Mouse (Mus musculus) midbrain, embryonic 13.5 days (tissue): ENCODE data around the gene Npas2. TPM values are rescaled to one million over a fixed set of nuclear protein-coding genes. Genes with fewer than 3 reads are reported as not detected.
A peak's percentile ranks its signal among the peaks of the same experiment; 100 is the strongest.

Experiments used
- ATAC-seq: fragments of 200-750 bp; cut with Nextera tagmentation; 2 replicates; pipeline ENCODE4 v1.8.0; 2017; ENCODE audit warnings: mild to moderate bottlenecking, moderate TSS enrichment, moderate library complexity
- H3K27ac ChIP-seq: fragments of 300-500 bp; sonication (generic); 2 replicates; pipeline ENCODE4 v1.5.1; 2015; ENCODE audit warnings: inconsistent platforms, mild to moderate bottlenecking, moderate library complexity
- H3K27me3 ChIP-seq: fragments of 300-500 bp; sonication (generic); 2 replicates; pipeline ENCODE4 v1.6.1; 2015; ENCODE audit warnings: mild to moderate bottlenecking, inconsistent platforms
- H3K36me3 ChIP-seq: fragments of 300-500 bp; sonication (generic); 2 replicates; pipeline ENCODE4 v1.6.1; 2015; ENCODE audit warnings: mild to moderate bottlenecking, inconsistent platforms
- H3K4me1 ChIP-seq: fragments of 300-500 bp; sonication (generic); replicated peaks from 2 replicates; pipeline ENCODE4 v1.6.1; 2015; ENCODE audit warnings: inconsistent platforms
- H3K4me2 ChIP-seq: fragments of 300-500 bp; sonication (generic); replicated peaks from 2 replicates; pipeline ENCODE4 v1.6.1; 2015; ENCODE audit warnings: moderate library complexity, mild to moderate bottlenecking, inconsistent platforms
- H3K4me3 ChIP-seq: fragments of 300-500 bp; sonication (generic); replicated peaks from 2 replicates; pipeline ENCODE4 v1.5.1; 2015; ENCODE audit warnings: mild to moderate bottlenecking, inconsistent platforms
- H3K9ac ChIP-seq: fragments of 300-500 bp; sonication (generic); replicated peaks from 2 replicates; pipeline ENCODE4 v1.6.1; 2015; ENCODE audit warnings: mild to moderate bottlenecking, inconsistent platforms
- H3K9me3 ChIP-seq: fragments of 300-500 bp; sonication (generic); 2 replicates; pipeline ENCODE4 v1.6.1; 2016; ENCODE audit warnings: mild to moderate bottlenecking, inconsistent platforms
- WGBS: fragments of 180-500 bp; shearing (Covaris S2); methylation state at CpG from one replicate; pipeline ENCODE4 v1.1.7; 2015; 5-methylcytosine and 5-hydroxymethylcytosine counted together
- polyA plus RNA-seq: library from polyadenylated mRNA; unstranded; fragments of >200 nt; fragmentation: Nextera tagmentation; extraction: Ambion mirVana; gene quantifications from 2 replicates; pipeline ENCODE4 v1.2.1, GENCODE M21; 2015

Npas2 gene
- polyA plus RNA-seq, 1 experiment from 2014 or later = 0.46 TPM

DNA sequence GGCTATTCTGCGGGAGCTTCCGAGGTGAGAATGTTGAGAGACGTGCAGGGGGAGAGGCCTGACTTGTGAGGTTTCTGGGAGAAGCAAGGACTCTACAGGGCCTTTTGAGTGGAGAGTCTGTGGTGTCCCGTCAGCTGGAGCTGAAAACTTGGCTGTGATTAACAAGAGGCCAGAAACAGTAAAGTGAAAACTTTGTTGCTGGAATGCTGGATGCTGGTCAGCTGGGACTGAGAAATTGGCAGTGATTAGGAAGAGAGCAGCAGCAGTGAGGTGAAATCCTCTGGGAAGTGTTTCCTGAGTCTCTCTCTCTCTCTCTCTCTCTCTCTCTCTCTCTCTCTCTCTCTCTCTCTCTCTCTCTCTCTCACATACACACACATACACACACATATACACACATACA is 148.3 kb downstream of the Npas2 start:
- ATAC-seq = no peak
- Histone ChIP-seq H3K9ac (no peak overlapping the region), H3K4me3 (no peak overlapping the region), H3K27ac (no peak overlapping the region), H3K4me1 (no peaks in the 10 kb centered on the region), H3K9me3 (no peaks in the 10 kb centered on the region), H3K36me3 (no peaks in the 10 kb centered on the region), H3K4me2 (no peak overlapping the region), H3K27me3 (no peaks in the 10 kb centered on the region)
- 87% methylated on average over 4 of the region's 4 CpGs for WGBS

DNA sequence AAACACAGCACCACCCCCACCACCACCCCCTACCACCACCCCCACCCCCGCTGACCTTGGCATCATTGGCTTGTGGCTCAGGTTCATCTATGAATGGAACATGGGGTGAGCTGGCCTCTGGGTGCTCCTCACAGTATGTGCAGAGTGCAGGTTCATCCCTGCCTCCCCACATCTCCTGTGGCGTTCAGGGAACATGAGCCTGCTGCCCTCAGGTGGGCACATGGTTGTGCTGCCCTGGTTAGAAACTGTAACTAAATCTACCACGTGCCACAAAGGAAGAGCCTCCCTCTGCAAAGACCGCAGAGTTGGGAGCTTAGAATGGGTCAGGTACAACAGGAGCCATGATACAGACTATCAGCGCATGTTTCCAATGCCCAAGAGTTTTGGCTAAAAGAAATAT is 149.7 kb downstream of the Npas2 start:
- Histone ChIP-seq H3K9ac (no peak overlapping the region), H3K4me3 (no peak overlapping the region), H3K27ac (no peak overlapping the region), H3K4me2 (no peak overlapping the region), H3K27me3 (no peaks in the 10 kb centered on the region), H3K4me1 (no peaks in the 10 kb centered on the region), H3K36me3 (no peaks in the 10 kb centered on the region), H3K9me3 (no peaks in the 10 kb centered on the region)
- 73% methylated on average over 5 of the region's 5 CpGs for WGBS
- no peak for ATAC-seq

DNA sequence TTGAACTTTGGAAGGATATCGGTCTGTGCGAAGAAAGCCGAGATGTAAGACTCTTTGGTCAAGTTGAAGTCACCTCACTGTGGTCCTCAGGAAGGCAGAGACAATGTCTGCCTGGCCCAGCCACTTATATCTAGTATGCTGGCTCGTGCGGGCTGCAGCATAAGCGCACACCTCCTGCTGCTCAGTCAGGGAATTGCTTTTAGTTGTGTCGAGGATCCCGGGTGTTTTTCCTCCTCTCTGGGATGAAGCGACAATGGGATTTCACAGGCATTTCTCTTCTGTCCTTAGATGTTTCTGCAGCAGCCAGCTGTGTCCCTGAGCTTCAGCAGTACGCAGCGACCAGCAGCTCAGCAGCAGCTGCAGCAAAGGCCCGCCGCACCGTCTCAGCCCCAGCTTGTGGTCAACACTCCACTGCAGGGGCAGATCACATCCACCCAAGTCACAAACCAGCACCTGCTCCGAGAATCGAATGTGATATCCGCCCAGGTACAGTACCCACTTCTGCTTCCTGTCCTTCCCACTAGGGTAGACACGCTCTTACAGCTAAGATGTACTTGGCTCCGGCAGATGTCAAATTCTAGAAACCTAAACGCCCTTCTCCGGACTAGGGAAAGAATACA is 151.6 kb downstream of the Npas2 start:
- Histone ChIP-seq H3K4me3 (no peak overlapping the region), H3K4me1 (no peaks in the 10 kb centered on the region), H3K27ac (no peak overlapping the region), H3K9me3 (no peaks in the 10 kb centered on the region), H3K4me2 (no peak overlapping the region), H3K27me3 (no peaks in the 10 kb centered on the region), H3K9ac (no peak overlapping the region), H3K36me3 (no peaks in the 10 kb centered on the region)
- WGBS = 59% methylated on average over 21 of the region's 21 CpGs
- ATAC-seq = no peak

DNA sequence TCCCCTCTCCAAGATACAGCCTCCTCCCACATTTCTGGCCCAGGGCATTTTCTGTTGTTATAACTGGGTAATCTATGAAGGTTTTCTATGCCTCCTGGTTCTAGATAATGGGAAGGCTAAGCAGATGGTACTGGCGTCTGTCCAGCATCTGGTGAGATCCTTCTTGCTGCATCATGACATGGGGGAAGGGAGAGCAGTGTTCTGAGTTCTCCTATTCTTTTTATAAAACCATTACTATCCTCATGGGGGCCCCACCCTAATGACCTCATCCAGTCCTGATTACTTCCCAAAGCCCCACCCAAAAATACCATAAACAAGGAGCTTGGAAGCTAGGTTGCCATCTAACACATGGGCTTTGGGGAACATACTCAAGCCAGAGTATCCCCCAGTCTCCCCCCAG is 155.5 kb downstream of the Npas2 start:
- Histone ChIP-seq H3K9ac (no peak overlapping the region), H3K4me1 (no peaks in the 10 kb centered on the region), H3K4me3 (no peak overlapping the region), H3K36me3 (no peaks in the 10 kb centered on the region), H3K4me2 (no peak overlapping the region), H3K27me3 (no peaks in the 10 kb centered on the region), H3K9me3 (no peaks in the 10 kb centered on the region), H3K27ac (no peak overlapping the region)
- ATAC-seq = no peak
- WGBS = 79% methylated on average over 1 of the region's 1 CpGs

DNA sequence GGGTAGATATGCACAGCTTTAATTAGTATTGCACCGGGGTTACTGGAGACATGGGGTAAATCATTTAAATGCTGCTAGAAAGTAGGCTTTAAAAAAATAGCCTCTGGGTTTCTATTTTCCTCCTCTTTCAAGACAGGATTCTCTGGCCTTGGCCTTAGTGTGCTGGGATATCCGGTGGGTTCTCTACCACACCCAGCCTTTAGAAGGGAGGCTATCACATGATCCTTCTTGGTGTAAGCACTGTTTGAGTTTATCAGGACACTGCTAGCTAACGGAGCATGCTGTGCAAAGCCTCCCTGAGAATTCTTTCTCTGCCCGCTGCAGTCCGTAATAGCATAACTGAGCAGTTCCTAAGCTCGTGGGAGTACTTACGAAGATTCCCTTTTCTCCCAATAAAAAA is 155.9 kb downstream of the Npas2 start:
- H3K9me3 ChIP-seq = no peaks in the 10 kb centered on the region
- 87% methylated on average over 7 of the region's 7 CpGs for WGBS
- no peaks in the 10 kb centered on the region for H3K4me1 ChIP-seq
- no peaks in the 10 kb centered on the region for H3K36me3 ChIP-seq
- H3K9ac ChIP-seq = no peak overlapping the region
- no peaks in the 10 kb centered on the region for H3K27me3 ChIP-seq
- ATAC-seq = no peak
- H3K4me2 ChIP-seq = no peak overlapping the region
- no peak overlapping the region for H3K4me3 ChIP-seq
- no peak overlapping the region for H3K27ac ChIP-seq

DNA sequence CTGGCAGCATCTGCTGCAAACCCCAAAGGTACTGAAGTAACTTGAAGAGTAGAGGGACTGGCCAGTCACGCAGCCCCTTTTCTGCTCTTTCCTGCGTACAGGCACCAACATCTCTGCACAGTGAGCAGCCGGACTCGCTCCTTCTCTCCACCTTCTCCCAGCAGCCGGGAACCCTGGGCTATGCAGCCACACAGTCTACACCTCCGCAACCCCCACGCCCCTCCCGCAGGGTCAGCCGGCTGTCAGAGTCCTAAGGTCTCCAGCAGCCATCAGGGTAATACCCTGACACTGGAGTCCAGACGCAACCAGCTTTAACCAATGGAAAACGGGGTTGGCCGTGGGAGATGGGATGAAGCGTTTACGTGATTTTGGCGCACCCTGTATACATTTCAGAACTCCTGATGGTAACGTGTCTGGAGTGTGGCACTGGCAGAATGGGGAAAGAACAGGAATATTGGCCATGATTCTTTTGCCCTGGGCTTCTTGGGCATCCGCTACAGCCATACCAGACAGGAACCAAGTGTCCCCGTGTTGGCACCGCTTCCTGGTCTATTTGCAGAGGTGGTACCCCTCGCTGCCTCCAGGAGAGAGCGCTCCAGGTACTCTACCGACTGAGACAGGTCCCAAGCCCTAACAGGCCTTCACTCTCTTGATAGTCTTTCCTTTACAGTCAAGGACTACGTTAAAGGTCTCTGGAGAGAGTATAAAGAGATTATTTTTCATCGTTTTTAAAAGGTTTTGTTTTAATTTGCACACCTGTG is 168.4 kb downstream of the Npas2 start:
- Histone ChIP-seq H3K4me3 (peak overlapping the region; percentile 25), H3K4me1 (peaks cover 11% of the 10 kb centered on the region), H3K9me3 (no peaks in the 10 kb centered on the region), H3K27me3 (no peaks in the 10 kb centered on the region), H3K4me2 (peak overlapping the region; percentile 53), H3K27ac (no peak overlapping the region), H3K9ac (peak overlapping the region; percentile 46; the same call in 1 of the 2 replicates), H3K36me3 (no peaks in the 10 kb centered on the region)
- ATAC-seq = peak; percentile 64; the same call in 1 of the 2 replicates
- WGBS = 27% methylated on average over 24 of the region's 24 CpGs

DNA sequence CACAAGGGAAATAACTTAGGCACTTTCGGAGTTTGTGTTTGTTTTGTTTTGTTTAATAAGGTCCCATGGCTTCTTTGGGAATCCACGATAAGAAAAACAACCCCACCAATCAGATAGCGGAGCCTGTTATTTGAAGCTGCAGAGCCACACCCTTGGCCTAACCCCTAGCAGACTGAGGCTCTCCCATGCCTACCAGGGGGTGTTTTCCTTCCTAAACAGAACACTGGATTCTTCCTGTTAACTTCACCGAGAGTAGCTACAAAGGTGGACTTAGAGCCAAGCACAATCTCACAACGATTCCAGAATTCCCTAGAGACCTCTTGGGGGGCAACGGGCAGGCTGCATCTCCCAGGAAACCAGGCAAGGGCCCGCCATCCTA is 169.0 kb downstream of the Npas2 start:
- no peak overlapping the region for H3K4me2 ChIP-seq
- no peaks in the 10 kb centered on the region for H3K9me3 ChIP-seq
- no peak for ATAC-seq
- 65% methylated on average over 7 of the region's 7 CpGs for WGBS
- no peaks in the 10 kb centered on the region for H3K27me3 ChIP-seq
- no peak overlapping the region for H3K4me3 ChIP-seq
- peaks cover 14% of the 10 kb centered on the region for H3K4me1 ChIP-seq
- no peak overlapping the region for H3K27ac ChIP-seq
- H3K36me3 ChIP-seq = no peaks in the 10 kb centered on the region
- H3K9ac ChIP-seq = no peak overlapping the region

DNA sequence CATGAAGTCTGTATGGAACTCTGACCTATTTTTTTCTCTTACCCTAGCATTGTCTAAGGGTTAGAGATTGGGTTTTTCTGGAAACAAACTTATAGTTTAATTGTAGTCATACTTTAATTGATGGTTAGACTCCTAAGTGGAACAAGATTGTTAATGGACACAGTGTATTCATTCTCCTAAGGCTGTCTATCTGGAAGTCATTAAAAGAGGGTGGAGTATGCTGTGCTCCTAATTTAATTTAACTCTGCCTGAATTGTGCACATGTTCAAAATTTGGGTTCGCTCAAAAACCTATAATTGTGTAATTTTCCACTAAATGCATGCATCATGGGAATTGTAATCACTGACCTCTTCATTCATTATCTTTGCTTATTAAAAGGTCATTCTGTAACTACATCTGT is 172.0 kb downstream of the Npas2 start:
- no peak for ATAC-seq
- Histone ChIP-seq H3K9ac (no peak overlapping the region), H3K27me3 (no peaks in the 10 kb centered on the region), H3K4me3 (no peak overlapping the region), H3K27ac (no peak overlapping the region), H3K9me3 (no peaks in the 10 kb centered on the region), H3K4me2 (no peak overlapping the region), H3K36me3 (peaks cover 11% of the 10 kb centered on the region), H3K4me1 (peaks cover 28% of the 10 kb centered on the region)
- WGBS = 82% methylated on average over 1 of the region's 1 CpGs

DNA sequence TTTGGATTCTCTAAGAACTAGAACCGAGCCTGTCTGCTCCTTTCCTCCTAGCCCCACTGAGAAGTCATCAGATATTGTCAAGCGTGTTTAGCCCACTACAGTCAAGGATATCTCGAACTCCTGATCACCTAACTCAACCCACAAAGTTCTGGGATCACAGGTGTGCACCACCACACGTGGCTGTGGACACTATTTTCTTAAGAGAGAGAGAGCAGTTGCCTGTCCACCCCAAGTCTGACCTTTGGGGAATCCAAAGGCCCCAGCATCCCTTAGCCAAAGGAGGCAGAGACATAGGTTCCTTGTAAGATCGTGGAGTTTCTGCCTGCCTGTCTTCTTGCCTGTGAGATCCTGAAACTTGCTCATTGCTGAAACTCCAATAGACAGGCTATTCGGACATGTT is 173.5 kb downstream of the Npas2 start:
- ATAC-seq = peak; percentile 29; the same call in 1 of the 2 replicates
- H3K4me2 ChIP-seq = peak overlapping the region; percentile 90
- peak overlapping the region; percentile 80 for H3K27ac ChIP-seq
- no peaks in the 10 kb centered on the region for H3K27me3 ChIP-seq
- H3K9me3 ChIP-seq = no peaks in the 10 kb centered on the region
- H3K36me3 ChIP-seq = peaks cover 26% of the 10 kb centered on the region
- 25% methylated on average over 6 of the region's 6 CpGs for WGBS
- peak overlapping the region; percentile 69 for H3K9ac ChIP-seq
- H3K4me1 ChIP-seq = peaks cover 22% of the 10 kb centered on the region
- peak overlapping the region; percentile 96 for H3K4me3 ChIP-seq

GRCm38 (mm10) chr1:39367601-39368266 is 174.2 kb downstream of the Npas2 start, which contains the start of gene Rpl31:
Gene Rpl31, plus strand, starts transcription at chr1:39367842.
- Histone ChIP-seq H3K9me3 (no peaks in the 10 kb centered on the region), H3K4me3 (peak within 1 kb of the TSS; percentile 96), H3K27ac (peak within 1 kb of the TSS; percentile 93), H3K36me3 (peaks cover 32% of the 10 kb centered on the region), H3K4me1 (peaks cover 22% of the 10 kb centered on the region), H3K4me2 (peak within 1 kb of the TSS; percentile 90), H3K9ac (peak within 1 kb of the TSS; percentile 99), H3K27me3 (no peaks in the 10 kb centered on the region)
- under 1% methylated on average over 62 of the region's 62 CpGs for WGBS
- peak; percentile 99 for ATAC-seq

- Histone ChIP-seq H3K36me3 (peaks cover 39% of the 10 kb centered on the region), H3K9ac (peak overlapping the region; percentile 99), H3K27me3 (no peaks in the 10 kb centered on the region), H3K4me1 (peaks cover 22% of the 10 kb centered on the region), H3K27ac (peak overlapping the region; percentile 93), H3K4me3 (peak overlapping the region; percentile 96), H3K4me2 (peak overlapping the region; percentile 90), H3K9me3 (no peaks in the 10 kb centered on the region)
- ATAC-seq = peak; percentile 61
- WGBS = under 1% methylated on average over 34 of the region's 34 CpGs
Measured at GRCm38 (mm10) chr1:39368267-39368841, 174.8 kb downstream of the Npas2 start.

DNA sequence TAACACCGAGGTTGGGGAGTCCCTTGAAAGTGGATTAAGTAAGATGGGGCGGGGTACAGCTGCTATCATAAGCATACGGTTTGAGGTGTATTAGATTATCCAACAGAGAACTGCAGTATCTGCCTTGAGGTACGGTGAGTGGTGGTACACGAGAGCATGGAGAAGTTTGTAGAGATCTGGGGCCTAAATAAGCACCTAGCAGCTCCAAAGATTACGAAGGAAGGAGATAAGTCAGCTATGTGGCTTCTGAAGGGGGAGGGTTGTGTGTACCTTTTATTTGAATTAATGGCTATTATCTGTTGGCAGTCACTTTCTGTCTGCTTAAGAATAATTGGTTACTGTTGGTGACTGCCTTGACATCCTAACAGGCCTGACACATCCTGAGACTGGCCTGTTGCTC is 176.9 kb downstream of the Npas2 start:
- 89% methylated on average over 6 of the region's 6 CpGs for WGBS
- Histone ChIP-seq H3K4me3 (0 out of 2 replicates have a peak overlapping the region, but pooled peaks have one; percentile 3), H3K36me3 (peaks cover 56% of the 10 kb centered on the region), H3K27ac (no peak overlapping the region), H3K9ac (no peak overlapping the region), H3K4me2 (no peak overlapping the region), H3K4me1 (peaks cover 22% of the 10 kb centered on the region), H3K9me3 (no peaks in the 10 kb centered on the region), H3K27me3 (no peaks in the 10 kb centered on the region)
- ATAC-seq = no peak
